In the genomic region with DNA sequence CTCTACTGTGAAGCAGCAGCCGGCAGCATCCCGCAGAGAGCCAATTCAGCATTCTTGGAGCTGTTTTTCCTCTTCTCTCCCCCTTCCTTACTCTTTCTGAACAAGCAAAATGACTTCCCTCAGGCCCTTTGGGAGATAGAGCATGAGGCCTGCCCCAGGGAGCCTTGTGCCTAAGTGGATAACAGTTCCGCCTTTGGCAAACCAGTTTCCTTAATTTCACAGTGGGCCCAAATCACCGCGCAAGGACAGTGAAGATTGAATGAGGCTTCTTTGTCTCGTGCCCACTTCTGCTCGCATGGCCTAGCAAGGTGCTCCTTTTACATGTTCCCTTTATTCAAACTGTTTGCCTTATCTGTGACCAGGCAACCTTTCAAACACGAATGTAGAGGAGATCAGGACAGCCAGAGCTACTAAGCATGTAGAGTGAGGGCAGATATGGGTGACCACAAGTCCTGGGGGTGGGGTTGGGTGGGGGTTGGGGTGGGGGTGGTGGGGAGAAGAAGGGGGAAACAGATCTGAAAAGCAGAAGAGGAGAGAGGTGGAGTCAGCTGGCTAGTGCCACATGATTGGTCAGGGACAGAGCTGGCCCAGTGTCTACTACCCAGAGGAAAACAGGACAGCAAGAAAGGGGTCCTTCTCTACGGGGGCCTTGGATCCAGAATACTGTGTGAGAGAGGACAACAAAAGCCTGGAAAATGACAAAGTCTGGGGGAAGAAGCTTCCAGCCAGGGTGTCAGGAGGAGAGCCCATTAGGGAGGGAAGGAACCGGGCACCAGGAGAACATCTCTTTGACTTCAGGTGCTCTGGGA, we compare ENCODE assay signal across 8 mouse cellular contexts.
DNase-seq lines count a peak whose midpoint lies in the region; ATAC-seq and TF ChIP-seq lines count a peak whose summit lies in the region.

No protein-coding gene starts in this region.

- no peak overlapping the region for H3K27ac ChIP-seq in kidney, postnatal 0 days
- peak overlapping the region; percentile 77 for H3K27ac ChIP-seq in forebrain, embryonic 13.5 days
- peak overlapping the region; percentile 45; the same call in 1 of the 2 replicates for H3K27ac ChIP-seq in limb, embryonic 14.5 days (replicated peaks; ENCODE audit: low read depth, low read length)

- no peak; the same call in 1 of the 2 replicates for ATAC-seq in kidney, postnatal 0 days (replicated peaks; ENCODE audit: low FRiP score, low read depth)
- ATAC-seq in forebrain, embryonic 13.5 days, result peak; percentile 50
- no peak for ATAC-seq in limb, embryonic 14.5 days (ENCODE audit: low FRiP score, low read depth)
- ATAC-seq in neutrophil, adult 5-6 weeks (ENCODE audit: extremely low read depth, insufficient number of reproducible peaks, low FRiP score, poor library complexity, severe bottlenecking), result 0 out of 2 replicates have a peak, but pooled peaks have one; percentile 9
- no peak for ATAC-seq in activated CD4-positive, CD25-positive, alpha-beta regulatory T cell, adult 4 months

- H3K36me3 ChIP-seq in kidney, postnatal 0 days (ENCODE audit: insufficient read depth, low read length), result no peaks in the 10 kb centered on the region
- no peaks in the 10 kb centered on the region for H3K36me3 ChIP-seq in forebrain, embryonic 13.5 days (ENCODE audit: poor library complexity, severe bottlenecking)
- no peaks in the 10 kb centered on the region for H3K36me3 ChIP-seq in limb, embryonic 14.5 days (ENCODE audit: control insufficient read depth, insufficient read depth, low read length)

- H3K27me3 ChIP-seq in kidney, postnatal 0 days (ENCODE audit: insufficient read depth, low read length), result no peaks in the 10 kb centered on the region
- no peaks in the 10 kb centered on the region for H3K27me3 ChIP-seq in forebrain, embryonic 13.5 days
- H3K27me3 ChIP-seq in limb, embryonic 14.5 days (ENCODE audit: control insufficient read depth, insufficient read depth, low read length), result no peaks in the 10 kb centered on the region

- no peaks in the 10 kb centered on the region for H3K9me3 ChIP-seq in kidney, postnatal 0 days (replicated peaks; ENCODE audit: low read length)
- no peaks in the 10 kb centered on the region for H3K9me3 ChIP-seq in forebrain, embryonic 13.5 days (replicated peaks)
- no peaks in the 10 kb centered on the region for H3K9me3 ChIP-seq in limb, embryonic 14.5 days (ENCODE audit: control insufficient read depth, low read length)

- TF ChIP-seq CTCF in kidney, postnatal 0 days (IDR thresholded peaks at IDR 0.05; ENCODE audit: low read depth), result no peak

- WGBS in kidney, postnatal 0 days, result 38% methylated on average over 10 of the region's 10 CpGs
- 14% methylated on average over 10 of the region's 10 CpGs for WGBS in forebrain, embryonic 13.5 days
- WGBS in limb, embryonic 14.5 days, result 35% methylated on average over 10 of the region's 10 CpGs

- no peak for TF ChIP-seq POLR2A in limb, embryonic 14.5 days (IDR thresholded peaks at IDR 0.05; ENCODE audit: borderline replicate concordance, extremely low read depth, insufficient read depth, insufficient read length)

- H3K9ac ChIP-seq in kidney, postnatal 0 days (ENCODE audit: low read depth, low read length), result 0 out of 2 replicates have a peak overlapping the region, but pooled peaks have one; percentile 28
- peak overlapping the region; percentile 64 for H3K9ac ChIP-seq in forebrain, embryonic 13.5 days
- peak overlapping the region; percentile 49 for H3K9ac ChIP-seq in limb, embryonic 14.5 days (ENCODE audit: low read depth, low read length, severe bottlenecking)

- DNase-seq in kidney, postnatal 0 days (ENCODE audit: low spot score), result peak; percentile 49
- no peak for DNase-seq in kidney, adult 8-10 months
- no peak for DNase-seq in limb, embryonic 14.5 days (ENCODE audit: low spot score)
- no peak for DNase-seq in right cerebral cortex, adult 18-20 months
- no peak for DNase-seq in adrenal gland, postnatal 25 days

- no peaks in the 10 kb centered on the region for H3K4me1 ChIP-seq in kidney, postnatal 0 days (replicated peaks; ENCODE audit: insufficient read depth, low read length)
- peaks cover 14% of the 10 kb centered on the region for H3K4me1 ChIP-seq in forebrain, embryonic 13.5 days
- H3K4me1 ChIP-seq in limb, embryonic 14.5 days (ENCODE audit: control insufficient read depth, insufficient read depth, low read length), result peaks cover 8% of the 10 kb centered on the region; the same call in 1 of the 2 replicates

- H3K4me3 ChIP-seq in kidney, postnatal 0 days (replicated peaks; ENCODE audit: low read depth, low read length), result peak overlapping the region; percentile 32; the same call in 1 of the 2 replicates
- peak overlapping the region; percentile 40 for H3K4me3 ChIP-seq in forebrain, embryonic 13.5 days
- H3K4me3 ChIP-seq in limb, embryonic 14.5 days (replicated peaks; ENCODE audit: low read length), result peak overlapping the region; percentile 36

- H3K4me2 ChIP-seq in kidney, postnatal 0 days (ENCODE audit: low read length), result peak overlapping the region; percentile 59
- peak overlapping the region; percentile 62 for H3K4me2 ChIP-seq in forebrain, embryonic 13.5 days
- peak overlapping the region; percentile 54 for H3K4me2 ChIP-seq in limb, embryonic 14.5 days (replicated peaks; ENCODE audit: low read depth, low read length, severe bottlenecking)

Comparison
In these comparisons a context has a peak if more than half of its experiments do, and no peak if none do; other contexts are left out.
1. ATAC-seq: peak in forebrain, embryonic 13.5 days (single experiment) and neutrophil, adult 5-6 weeks (single experiment); none in kidney, postnatal 0 days (single experiment), limb, embryonic 14.5 days (single experiment) and activated CD4-positive, CD25-positive, alpha-beta regulatory T cell, adult 4 months (single experiment).
2. Peak in every context shown above with its lines, with median percentiles within 50 percentile points of each other: H3K4me2 ChIP-seq, H3K4me3 ChIP-seq and H3K9ac ChIP-seq.